Mouse (Mus musculus): ENCODE measurements around the gene Anapc5. TPM values are rescaled to one million over a fixed set of nuclear protein-coding genes. Genes with fewer than 3 reads are reported as not detected.
A peak's percentile ranks its signal among the peaks of the same experiment; 100 is the strongest.

Gene Anapc5
- polyA plus RNA-seq, 1 experiment from 2014 or later, result 432 TPM

- Histone ChIP-seq H3K4me2 (no peak overlapping the region), H3K9ac (no peak overlapping the region)
- 64% methylated on average over 6 of the region's 6 CpGs for WGBS
Measured at GRCm38 (mm10) chr5:122824450-122824849, 3.3 kb upstream of the Anapc5 start.

GRCm38 (mm10) chr5:122823976-122824375, 2.8 kb upstream of the Anapc5 start:
- WGBS, result 75% methylated on average over 1 of the region's 1 CpGs
- Histone ChIP-seq H3K4me2 (no peak overlapping the region), H3K4me1 (peaks cover 13% of the 10 kb centered on the region), H3K36me3 (0 out of 2 replicates have a peak, but pooled peaks cover 5% of the 10 kb centered on the region), H3K9ac (no peak overlapping the region), H3K27me3 (no peaks in the 10 kb centered on the region), H3K4me3 (no peak overlapping the region), H3K27ac (no peak overlapping the region), H3K9me3 (no peaks in the 10 kb centered on the region)
- no peak for ATAC-seq (ENCODE audit: borderline replicate concordance, extremely low read depth, low FRiP score, low TSS enrichment)

More at GRCm38 (mm10) chr5:122824450-122824849, 3.3 kb upstream of the Anapc5 start:
- no peak for ATAC-seq (ENCODE audit: borderline replicate concordance, extremely low read depth, low FRiP score, low TSS enrichment)
- no peak overlapping the region for H3K27ac ChIP-seq
- H3K4me1 ChIP-seq, result peaks cover 10% of the 10 kb centered on the region
- H3K36me3 ChIP-seq, result 0 out of 2 replicates have a peak, but pooled peaks cover 1% of the 10 kb centered on the region
- H3K4me3 ChIP-seq, result no peak overlapping the region
- H3K27me3 ChIP-seq, result no peaks in the 10 kb centered on the region
- H3K9me3 ChIP-seq, result no peaks in the 10 kb centered on the region

- no peaks in the 10 kb centered on the region for H3K27me3 ChIP-seq
- H3K9me3 ChIP-seq, result no peaks in the 10 kb centered on the region
- H3K36me3 ChIP-seq, result peaks cover 19% of the 10 kb centered on the region
- no peak overlapping the region for H3K9ac ChIP-seq
- H3K4me2 ChIP-seq, result no peak overlapping the region
- peaks cover 13% of the 10 kb centered on the region for H3K4me1 ChIP-seq
- no peak overlapping the region for H3K27ac ChIP-seq
- H3K4me3 ChIP-seq, result no peak overlapping the region
- ATAC-seq (ENCODE audit: borderline replicate concordance, extremely low read depth, low FRiP score, low TSS enrichment), result no peak
- 81% methylated on average over 4 of the region's 4 CpGs for WGBS
Measured at GRCm38 (mm10) chr5:122822441-122822840, 1.3 kb upstream of the Anapc5 start.

GRCm38 (mm10) chr5:122821524-122821885, 366 bp upstream of the Anapc5 start:
- Histone ChIP-seq H3K27me3 (no peaks in the 10 kb centered on the region), H3K4me1 (peaks cover 13% of the 10 kb centered on the region), H3K9me3 (no peaks in the 10 kb centered on the region), H3K4me3 (peak overlapping the region; percentile 86), H3K4me2 (peak overlapping the region; percentile 64), H3K36me3 (peaks cover 28% of the 10 kb centered on the region), H3K27ac (peak overlapping the region; percentile 95), H3K9ac (peak overlapping the region; percentile 83)
- WGBS, result under 1% methylated on average over 10 of the region's 10 CpGs
- ATAC-seq (ENCODE audit: borderline replicate concordance, extremely low read depth, low FRiP score, low TSS enrichment), result peak; percentile 47; the same call in 1 of the 2 replicates

GRCm38 (mm10) chr5:122812699-122813098, 8.4 kb downstream of the Anapc5 start:
- no peaks in the 10 kb centered on the region for H3K4me1 ChIP-seq
- no peak overlapping the region for H3K9ac ChIP-seq
- peaks cover 86% of the 10 kb centered on the region for H3K36me3 ChIP-seq
- no peak overlapping the region for H3K4me3 ChIP-seq
- ATAC-seq (ENCODE audit: borderline replicate concordance, extremely low read depth, low FRiP score, low TSS enrichment), result no peak
- WGBS, result 77% methylated on average over 3 of the region's 3 CpGs
- H3K27me3 ChIP-seq, result no peaks in the 10 kb centered on the region
- no peaks in the 10 kb centered on the region for H3K9me3 ChIP-seq
- H3K4me2 ChIP-seq, result no peak overlapping the region
- no peak overlapping the region for H3K27ac ChIP-seq

- H3K27me3 ChIP-seq, result no peaks in the 10 kb centered on the region
- H3K27ac ChIP-seq, result no peak overlapping the region
- no peak for ATAC-seq (ENCODE audit: borderline replicate concordance, extremely low read depth, low FRiP score, low TSS enrichment)
- H3K36me3 ChIP-seq, result peaks cover 86% of the 10 kb centered on the region
- no peaks in the 10 kb centered on the region for H3K4me1 ChIP-seq
- H3K9ac ChIP-seq, result no peak overlapping the region
- H3K4me2 ChIP-seq, result no peak overlapping the region
- H3K9me3 ChIP-seq, result no peaks in the 10 kb centered on the region
- H3K4me3 ChIP-seq, result no peak overlapping the region
- WGBS, result 88% methylated on average over 9 of the region's 9 CpGs
Measured at GRCm38 (mm10) chr5:122811364-122812079, 9.6 kb downstream of the Anapc5 start.

GRCm38 (mm10) chr5:122805503-122805902, 15.6 kb downstream of the Anapc5 start:
- Histone ChIP-seq H3K36me3 (peaks cover 91% of the 10 kb centered on the region), H3K9ac (no peak overlapping the region), H3K27me3 (no peaks in the 10 kb centered on the region), H3K4me1 (0 out of 2 replicates have a peak, but pooled peaks cover 2% of the 10 kb centered on the region), H3K9me3 (no peaks in the 10 kb centered on the region), H3K4me3 (no peak overlapping the region), H3K4me2 (no peak overlapping the region), H3K27ac (no peak overlapping the region)
- WGBS, result 62% methylated on average over 3 of the region's 3 CpGs
- no peak for ATAC-seq (ENCODE audit: borderline replicate concordance, extremely low read depth, low FRiP score, low TSS enrichment)

GRCm38 (mm10) chr5:122802706-122803105, 18.4 kb downstream of the Anapc5 start:
- Histone ChIP-seq H3K27me3 (no peaks in the 10 kb centered on the region), H3K36me3 (peaks cover 97% of the 10 kb centered on the region), H3K9me3 (no peaks in the 10 kb centered on the region), H3K4me1 (peaks cover 26% of the 10 kb centered on the region), H3K27ac (no peak overlapping the region), H3K4me2 (no peak overlapping the region), H3K9ac (no peak overlapping the region), H3K4me3 (no peak overlapping the region)
- no peak for ATAC-seq (ENCODE audit: borderline replicate concordance, extremely low read depth, low FRiP score, low TSS enrichment)
- 62% methylated on average over 9 of the region's 9 CpGs for WGBS

GRCm38 (mm10) chr5:122801684-122802083, 19.5 kb downstream of the Anapc5 start:
- no peak overlapping the region for H3K4me2 ChIP-seq
- H3K4me3 ChIP-seq, result no peak overlapping the region
- H3K9ac ChIP-seq, result no peak overlapping the region
- H3K36me3 ChIP-seq, result peaks cover 95% of the 10 kb centered on the region
- H3K9me3 ChIP-seq, result no peaks in the 10 kb centered on the region
- no peak overlapping the region for H3K27ac ChIP-seq
- no peak for ATAC-seq (ENCODE audit: borderline replicate concordance, extremely low read depth, low FRiP score, low TSS enrichment)
- H3K4me1 ChIP-seq, result peaks cover 26% of the 10 kb centered on the region
- no peaks in the 10 kb centered on the region for H3K27me3 ChIP-seq
- WGBS, result 88% methylated on average over 8 of the region's 8 CpGs

GRCm38 (mm10) chr5:122800345-122801010, 20.7 kb downstream of the Anapc5 start:
- no peak overlapping the region for H3K9ac ChIP-seq
- peaks cover 94% of the 10 kb centered on the region for H3K36me3 ChIP-seq
- no peaks in the 10 kb centered on the region for H3K27me3 ChIP-seq
- H3K4me2 ChIP-seq, result no peak overlapping the region
- no peak for ATAC-seq (ENCODE audit: borderline replicate concordance, extremely low read depth, low FRiP score, low TSS enrichment)
- no peak overlapping the region for H3K27ac ChIP-seq
- no peaks in the 10 kb centered on the region for H3K9me3 ChIP-seq
- 57% methylated on average over 13 of the region's 13 CpGs for WGBS
- peaks cover 26% of the 10 kb centered on the region for H3K4me1 ChIP-seq
- H3K4me3 ChIP-seq, result no peak overlapping the region

GRCm38 (mm10) chr5:122799379-122800344, 21.5 kb downstream of the Anapc5 start:
- Histone ChIP-seq H3K4me3 (no peak overlapping the region), H3K27me3 (no peaks in the 10 kb centered on the region), H3K27ac (peak overlapping the region; percentile 58), H3K9ac (no peak overlapping the region), H3K9me3 (no peaks in the 10 kb centered on the region), H3K4me1 (peaks cover 26% of the 10 kb centered on the region), H3K4me2 (no peak overlapping the region), H3K36me3 (peaks cover 93% of the 10 kb centered on the region)
- 73% methylated on average over 17 of the region's 17 CpGs for WGBS
- ATAC-seq (ENCODE audit: borderline replicate concordance, extremely low read depth, low FRiP score, low TSS enrichment), result peak; percentile 2

All from lung, embryonic 15.5 days (tissue).